Mouse (Mus musculus) liver, embryonic 16.5 days (tissue): ENCODE results near the gene Ndufaf1. TPM values are rescaled to one million over a fixed set of nuclear protein-coding genes. Genes with fewer than 3 reads are reported as not detected.
"Not testable (repeated sequence)": the region's sequence is repeated elsewhere in the genome, so short reads cannot be mapped to it uniquely, and the experiment has no call there.

Experiments
- ATAC-seq: fragments of 200-750 bp; cut with Nextera tagmentation; 2 replicates; pipeline ENCODE4 v1.8.0; 2017; ENCODE audit warnings: low read depth, mild to moderate bottlenecking, moderate number of reproducible peaks, moderate library complexity
- H3K27ac ChIP-seq: fragments of 300-500 bp; sonication (generic); 2 replicates; pipeline ENCODE4 v1.5.1; 2014; ENCODE audit warnings: mild to moderate bottlenecking, low read length
- H3K27me3 ChIP-seq: fragments of 300-500 bp; sonication (generic); 2 replicates; pipeline ENCODE4 v1.6.1; 2014; ENCODE audit warnings: low read depth, low read length, mixed read lengths; ENCODE audit not compliant: control insufficient read depth, insufficient read depth
- H3K36me3 ChIP-seq: fragments of 300-500 bp; sonication (generic); 2 replicates; pipeline ENCODE4 v1.6.1; 2014; ENCODE audit warnings: mild to moderate bottlenecking; ENCODE audit not compliant: control insufficient read depth, insufficient read depth
- H3K4me1 ChIP-seq: fragments of 300-500 bp; sonication (generic); 2 replicates; pipeline ENCODE4 v1.6.1; 2014; ENCODE audit warnings: low read depth, low read length, mixed read lengths; ENCODE audit not compliant: control insufficient read depth
- H3K4me2 ChIP-seq: fragments of 300-500 bp; sonication (generic); 2 replicates; pipeline ENCODE4 v1.6.1; 2014; ENCODE audit warnings: low read depth, low read length, mixed read lengths
- H3K4me3 ChIP-seq: fragments of 300-500 bp; sonication (generic); 2 replicates; pipeline ENCODE4 v1.5.1; 2014; ENCODE audit warnings: low read depth, mild to moderate bottlenecking, low read length
- H3K9ac ChIP-seq: fragments of 300-500 bp; sonication (generic); 2 replicates; pipeline ENCODE4 v1.6.1; 2014; ENCODE audit warnings: low read depth, low read length
- H3K9me3 ChIP-seq: fragments of 300-500 bp; sonication (generic); replicated peaks from 2 replicates; pipeline ENCODE4 v1.6.1; 2016; ENCODE audit warnings: low read length; ENCODE audit not compliant: control insufficient read depth
- WGBS: fragments of 180-500 bp; shearing (Covaris S2); extraction: QIAGEN DNeasy Blood & Tissue Kit; methylation state at CpG from one replicate; pipeline ENCODE4 v1.1.7; 2014; ENCODE audit not compliant: insufficient replicate concordance; 5-methylcytosine and 5-hydroxymethylcytosine counted together
- polyA plus RNA-seq: library from polyadenylated mRNA; unstranded; fragments of >200 nt; fragmentation: Nextera tagmentation; extraction: Ambion mirVana; gene quantifications from 2 replicates; pipeline ENCODE4 v1.2.1, GENCODE M21; 2015

Ndufaf1 gene
- polyA plus RNA-seq, 1 experiment from 2014 or later = 28.2 TPM

DNA sequence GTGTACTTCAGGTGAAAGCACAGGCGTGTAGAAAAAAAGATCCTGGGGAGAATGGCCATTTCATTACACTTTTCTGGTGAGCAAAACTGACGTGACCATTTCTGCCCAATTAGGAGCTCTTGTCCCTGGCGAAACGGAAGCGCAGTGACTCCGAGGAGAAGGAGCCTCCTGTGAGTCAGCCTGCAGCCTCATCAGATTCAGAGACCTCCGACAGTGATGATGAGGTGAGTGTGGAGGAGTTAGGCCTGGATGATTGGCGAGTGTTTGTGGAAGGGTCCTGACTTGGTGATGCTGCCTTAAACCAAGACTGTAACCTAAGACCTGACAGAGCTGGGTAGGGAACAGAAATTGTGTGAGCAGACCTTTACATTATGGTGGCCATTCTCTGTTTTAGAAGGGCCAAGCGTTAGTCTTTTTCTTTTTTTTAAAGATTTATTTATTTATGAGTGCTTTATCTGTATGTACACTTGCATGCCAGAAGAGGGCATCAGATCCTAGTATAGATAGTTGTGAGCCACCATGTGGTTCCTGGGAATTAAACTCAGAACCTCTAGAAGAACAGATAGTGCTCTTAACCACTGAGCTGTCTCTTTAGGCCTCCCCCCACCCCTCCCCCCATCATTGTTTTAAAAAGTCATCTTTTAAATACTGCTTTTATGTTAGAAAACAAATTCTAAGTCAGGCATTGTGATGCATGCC, 29.5 kb upstream of the Ndufaf1 start:
- Histone ChIP-seq H3K27ac (no peak overlapping the region), H3K9ac (no peak overlapping the region), H3K4me2 (no peak overlapping the region), H3K4me3 (no peak overlapping the region), H3K4me1 (no peaks in the 10 kb centered on the region), H3K27me3 (no peaks in the 10 kb centered on the region), H3K36me3 (peaks cover 6% of the 10 kb centered on the region; the same call in 1 of the 2 replicates), H3K9me3 (no peaks in the 10 kb centered on the region)
- 80% methylated on average over 9 of the region's 9 CpGs for WGBS
- no peak for ATAC-seq

DNA sequence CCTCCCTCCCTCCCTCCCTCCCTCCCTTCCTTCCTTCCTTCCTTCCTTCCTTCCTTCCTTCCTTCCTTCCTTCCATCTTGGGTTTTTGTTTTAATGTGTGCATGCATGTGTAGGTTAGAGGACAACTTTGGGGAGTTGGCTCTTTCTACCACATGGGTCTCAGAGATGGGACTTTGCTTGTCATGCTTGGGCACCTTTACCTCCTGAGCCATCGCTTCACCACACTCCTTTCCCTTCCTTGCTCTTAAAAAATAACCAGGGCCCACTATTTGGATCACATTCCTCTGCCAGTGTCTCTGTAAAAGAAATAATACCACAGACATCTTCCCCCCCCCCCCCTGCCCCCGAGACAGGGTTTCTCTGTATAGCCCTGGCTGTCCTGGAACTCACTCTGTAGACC, 21.1 kb upstream of the Ndufaf1 start:
- Histone ChIP-seq H3K9ac (no peak overlapping the region), H3K4me2 (no peak overlapping the region), H3K27ac (no peak overlapping the region), H3K36me3 (peaks cover 5% of the 10 kb centered on the region; the same call in 1 of the 2 replicates), H3K9me3 (no peaks in the 10 kb centered on the region; the same call in 1 of the 2 replicates), H3K4me1 (no peaks in the 10 kb centered on the region; the same call in 1 of the 2 replicates), H3K4me3 (no peak overlapping the region), H3K27me3 (no peaks in the 10 kb centered on the region)
- ATAC-seq = no peak
- 89% methylated on average over 2 of the region's 2 CpGs for WGBS

DNA sequence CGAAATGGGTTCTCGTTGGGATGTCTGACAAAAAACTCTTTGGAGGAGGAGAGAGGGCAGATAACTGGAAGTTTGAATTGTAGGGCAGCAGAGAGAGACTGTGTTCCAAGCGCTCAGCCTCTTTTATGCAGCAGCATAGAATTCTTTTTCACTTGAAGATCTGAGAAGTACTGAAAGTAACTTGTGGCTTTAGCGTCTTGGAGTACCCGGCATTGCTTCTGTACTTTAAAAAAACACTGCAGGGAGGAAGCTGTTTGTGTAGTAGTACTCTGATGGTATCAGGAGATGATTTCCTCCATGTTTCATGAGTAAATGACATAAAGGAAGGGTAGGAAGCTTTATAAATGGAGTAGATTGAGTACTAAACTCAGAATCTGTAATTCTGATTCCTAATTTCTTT, 13.2 kb upstream of the Ndufaf1 start:
- peaks cover 2% of the 10 kb centered on the region; the same call in 1 of the 2 replicates for H3K36me3 ChIP-seq
- H3K9ac ChIP-seq = peak overlapping the region; percentile 94
- peak overlapping the region; percentile 67 for H3K4me2 ChIP-seq
- peak overlapping the region; percentile 97 for H3K4me3 ChIP-seq
- no peak for ATAC-seq
- H3K27me3 ChIP-seq = no peaks in the 10 kb centered on the region
- peaks cover 4% of the 10 kb centered on the region; the same call in 1 of the 2 replicates for H3K4me1 ChIP-seq
- no peaks in the 10 kb centered on the region for H3K9me3 ChIP-seq
- 2% methylated on average over 5 of the region's 5 CpGs for WGBS
- H3K27ac ChIP-seq = peak overlapping the region; percentile 84

GRCm38 (mm10) chr2:119675215-119675784, 12.7 kb upstream of the Ndufaf1 start:
- WGBS = under 1% methylated on average over 39 of the region's 39 CpGs

DNA sequence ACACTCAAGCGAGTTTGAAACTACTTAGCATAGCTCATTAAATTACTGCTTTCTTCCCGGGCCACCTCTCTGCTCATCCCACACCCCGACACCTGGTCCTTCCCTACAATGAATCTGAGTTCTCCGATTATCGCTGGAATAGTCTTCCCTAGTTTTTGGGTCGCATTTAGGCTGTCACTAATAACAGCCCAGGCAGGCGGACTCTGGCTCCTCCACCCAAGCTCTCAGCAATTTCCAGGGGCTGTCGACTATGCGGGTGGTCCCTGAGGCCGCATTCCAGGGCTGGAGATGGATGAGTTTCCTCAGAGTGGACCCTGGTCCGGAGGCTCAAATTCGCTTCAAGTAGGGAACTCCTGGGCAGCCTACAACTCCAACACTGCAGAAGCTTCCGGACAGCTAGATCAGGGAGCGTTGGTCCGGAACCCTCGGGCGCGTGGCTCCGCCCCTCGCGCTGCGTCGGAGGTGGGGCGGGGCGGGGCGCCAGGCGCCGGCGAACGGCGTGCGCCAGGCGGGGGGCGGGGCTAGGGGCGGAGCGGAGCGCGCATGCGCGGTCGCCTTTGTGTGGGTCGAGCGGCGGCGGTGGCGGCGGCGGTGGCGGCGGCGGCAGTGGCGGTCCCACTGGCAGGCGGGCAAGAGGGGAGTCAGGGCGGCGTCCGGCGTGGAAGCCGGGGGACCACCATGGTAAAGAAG, 12.0 kb upstream of the Ndufaf1 start, which contains the start of gene Rtf1:
Gene Rtf1, plus strand, starts transcription at position 544 of the 690 bp plus-strand sequence.
- peak; percentile 93 for ATAC-seq
- Histone ChIP-seq H3K4me3 (peak within 1 kb of the TSS; percentile 97), H3K9me3 (no peaks in the 10 kb centered on the region), H3K27me3 (no peaks in the 10 kb centered on the region; the same call in 1 of the 2 replicates), H3K27ac (peak within 1 kb of the TSS; percentile 86), H3K36me3 (no peaks in the 10 kb centered on the region), H3K9ac (peak within 1 kb of the TSS; percentile 94), H3K4me2 (peak within 1 kb of the TSS; percentile 76), H3K4me1 (peaks cover 4% of the 10 kb centered on the region; the same call in 1 of the 2 replicates)
- under 1% methylated on average over 51 of the region's 58 CpGs for WGBS

More at GRCm38 (mm10) chr2:119675215-119675784, 12.7 kb upstream of the Ndufaf1 start:
- Histone ChIP-seq H3K27ac (peak overlapping the region; percentile 84), H3K4me1 (peaks cover 4% of the 10 kb centered on the region; the same call in 1 of the 2 replicates), H3K4me3 (peak overlapping the region; percentile 97), H3K36me3 (peaks cover 2% of the 10 kb centered on the region; the same call in 1 of the 2 replicates), H3K4me2 (peak overlapping the region; percentile 67), H3K27me3 (no peaks in the 10 kb centered on the region), H3K9me3 (no peaks in the 10 kb centered on the region), H3K9ac (peak overlapping the region; percentile 94)
- ATAC-seq = peak; percentile 74

- Histone ChIP-seq H3K9ac (no peak overlapping the region), H3K4me2 (no peak overlapping the region), H3K4me1 (peaks cover 4% of the 10 kb centered on the region; the same call in 1 of the 2 replicates), H3K27ac (no peak overlapping the region), H3K36me3 (no peaks in the 10 kb centered on the region), H3K27me3 (no peaks in the 10 kb centered on the region; the same call in 1 of the 2 replicates), H3K9me3 (no peaks in the 10 kb centered on the region), H3K4me3 (no peak overlapping the region)
- no peak for ATAC-seq
- 26% methylated on average over 7 of the region's 7 CpGs for WGBS
These were observed 6.4 kb upstream of the Ndufaf1 start for GRCm38 (mm10) chr2:119669010-119669409.

- H3K4me3 ChIP-seq, H3K9me3 ChIP-seq, H3K4me2 ChIP-seq, H3K27ac ChIP-seq, H3K36me3 ChIP-seq, ATAC-seq, H3K9ac ChIP-seq, H3K27me3 ChIP-seq: not testable (repeated sequence)
- H3K4me1 ChIP-seq = peaks cover 12% of the 10 kb centered on the region
- WGBS = 72% methylated on average over 19 of the region's 23 CpGs
These were observed 3.1 kb upstream of the Ndufaf1 start for GRCm38 (mm10) chr2:119665744-119666143.

DNA sequence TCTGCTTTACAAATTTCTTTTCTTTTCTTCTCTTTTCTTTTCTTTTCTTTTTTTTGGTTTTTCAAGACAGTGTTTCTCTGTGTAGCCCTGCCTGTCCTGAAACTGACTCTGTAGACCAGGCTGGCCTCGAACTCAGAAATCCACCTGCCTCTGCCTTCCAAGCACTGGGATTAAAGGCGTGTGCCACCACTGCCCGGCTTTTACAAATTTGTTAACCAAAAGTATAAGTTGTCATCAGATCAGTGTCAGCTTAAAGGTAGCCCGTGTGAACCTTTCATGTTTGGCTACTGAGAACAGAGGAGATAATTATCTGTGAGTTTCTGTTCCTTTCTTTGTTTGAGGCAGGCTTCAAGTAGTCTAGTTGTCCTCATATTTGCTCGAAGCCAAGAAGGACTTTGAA, 18.4 kb downstream of the Ndufaf1 start:
- H3K4me1 ChIP-seq = no peaks in the 10 kb centered on the region
- no peak for ATAC-seq
- WGBS = 91% methylated on average over 5 of the region's 5 CpGs
- no peaks in the 10 kb centered on the region for H3K9me3 ChIP-seq
- no peak overlapping the region for H3K9ac ChIP-seq
- H3K27ac ChIP-seq = no peak overlapping the region
- no peaks in the 10 kb centered on the region for H3K27me3 ChIP-seq
- peaks cover 94% of the 10 kb centered on the region for H3K36me3 ChIP-seq
- no peak overlapping the region for H3K4me2 ChIP-seq
- no peak overlapping the region for H3K4me3 ChIP-seq
